Mouse (Mus musculus) midbrain, embryonic 14.5 days (tissue): ENCODE data around the gene Mybpc3. TPM values are rescaled to one million over a fixed set of nuclear protein-coding genes. Genes with fewer than 3 reads are reported as not detected.

Experiments used
- ATAC-seq: fragments of 200-750 bp; cut with Nextera tagmentation; 2 replicates; pipeline ENCODE4 v1.8.0; 2017; ENCODE audit warnings: moderate number of reproducible peaks, moderate library complexity; ENCODE audit not compliant: low FRiP score, low TSS enrichment
- DNase-seq: peaks from one replicate; pipeline ENCODE4 v3.0.0-alpha.2; 2015
- H3K27ac ChIP-seq: fragments of 300-500 bp; sonication (generic); replicated peaks from 2 replicates; pipeline ENCODE4 v1.5.1; 2014; ENCODE audit warnings: mild to moderate bottlenecking, low read depth, low read length, moderate library complexity
- H3K27me3 ChIP-seq: fragments of 300-500 bp; sonication (generic); 2 replicates; pipeline ENCODE4 v1.6.1; 2014; ENCODE audit warnings: low read length, control low read depth, mixed read lengths; ENCODE audit not compliant: control insufficient read depth, insufficient read depth
- H3K36me3 ChIP-seq: fragments of 300-500 bp; sonication (generic); 2 replicates; pipeline ENCODE4 v1.6.1; 2014; ENCODE audit warnings: low read length, control low read depth; ENCODE audit not compliant: control insufficient read depth, insufficient read depth
- H3K4me1 ChIP-seq: fragments of 300-500 bp; sonication (generic); 2 replicates; pipeline ENCODE4 v1.6.1; 2014; ENCODE audit warnings: mild to moderate bottlenecking, antibody characterized with exemption, low read length, control low read depth; ENCODE audit not compliant: control insufficient read depth, insufficient read depth
- H3K4me2 ChIP-seq: fragments of 300-500 bp; sonication (generic); 2 replicates; pipeline ENCODE4 v1.6.1; 2014; ENCODE audit warnings: mild to moderate bottlenecking, low read length, moderate library complexity
- H3K4me3 ChIP-seq: fragments of 300-500 bp; sonication (generic); replicated peaks from 2 replicates; pipeline ENCODE4 v1.5.1; 2014; ENCODE audit warnings: low read depth, low read length
- H3K9ac ChIP-seq: fragments of 300-500 bp; sonication (generic); replicated peaks from 2 replicates; pipeline ENCODE4 v1.6.1; 2014; ENCODE audit warnings: mild to moderate bottlenecking, low read length, moderate library complexity
- H3K9me3 ChIP-seq: fragments of 300-500 bp; sonication (generic); 2 replicates; pipeline ENCODE4 v1.6.1; 2016; ENCODE audit warnings: low read length, control low read depth, mixed read lengths; ENCODE audit not compliant: control insufficient read depth
- WGBS: fragments of 180-500 bp; shearing (Covaris S2); extraction: QIAGEN DNeasy Blood & Tissue Kit; methylation state at CpG from one replicate; pipeline ENCODE4 v1.1.7; 2014; 5-methylcytosine and 5-hydroxymethylcytosine counted together
- polyA plus RNA-seq: library from polyadenylated mRNA; unstranded; fragments of >200 nt; fragmentation: Nextera tagmentation; extraction: Ambion mirVana; gene quantifications from 2 replicates; pipeline ENCODE4 v1.2.1, GENCODE M21; 2014

Mybpc3 gene
- polyA plus RNA-seq, 1 experiment from 2014 or later, result not detected

- no peaks in the 10 kb centered on the region for H3K4me1 ChIP-seq
- H3K27me3 ChIP-seq, result no peaks in the 10 kb centered on the region
- no peaks in the 10 kb centered on the region for H3K36me3 ChIP-seq
- H3K9ac ChIP-seq, result no peak overlapping the region
- no peak overlapping the region for H3K4me2 ChIP-seq
- ATAC-seq (no peak), DNase-seq (no peak)
- 66% methylated on average over 8 of the region's 8 CpGs for WGBS
- no peak overlapping the region for H3K4me3 ChIP-seq
- H3K27ac ChIP-seq, result no peak overlapping the region
- no peaks in the 10 kb centered on the region for H3K9me3 ChIP-seq
Observed at GRCm38 (mm10) chr2:91121497-91121896, 3.6 kb downstream of the Mybpc3 start.

- 79% methylated on average over 6 of the region's 6 CpGs for WGBS
- ATAC-seq, result no peak
- H3K27me3 ChIP-seq, result no peaks in the 10 kb centered on the region
- no peak for DNase-seq
- no peak overlapping the region for H3K9ac ChIP-seq
- H3K9me3 ChIP-seq, result no peaks in the 10 kb centered on the region
- no peaks in the 10 kb centered on the region for H3K36me3 ChIP-seq
- no peak overlapping the region for H3K4me3 ChIP-seq
- H3K4me2 ChIP-seq, result no peak overlapping the region
- no peak overlapping the region for H3K27ac ChIP-seq
- H3K4me1 ChIP-seq, result no peaks in the 10 kb centered on the region
Observed at GRCm38 (mm10) chr2:91123521-91123920, 5.6 kb downstream of the Mybpc3 start.

- DNase-seq (no peak), ATAC-seq (no peak)
- Histone ChIP-seq H3K4me2 (no peak overlapping the region), H3K9ac (no peak overlapping the region), H3K4me1 (no peaks in the 10 kb centered on the region), H3K9me3 (no peaks in the 10 kb centered on the region), H3K27me3 (no peaks in the 10 kb centered on the region), H3K36me3 (no peaks in the 10 kb centered on the region), H3K4me3 (no peak overlapping the region), H3K27ac (no peak overlapping the region)
- 92% methylated on average over 10 of the region's 10 CpGs for WGBS
Observed at GRCm38 (mm10) chr2:91125101-91125500, 7.2 kb downstream of the Mybpc3 start.

- H3K4me1 ChIP-seq, result no peaks in the 10 kb centered on the region
- ATAC-seq (no peak), DNase-seq (no peak)
- no peak overlapping the region for H3K27ac ChIP-seq
- 77% methylated on average over 5 of the region's 5 CpGs for WGBS
- no peaks in the 10 kb centered on the region for H3K9me3 ChIP-seq
- H3K36me3 ChIP-seq, result no peaks in the 10 kb centered on the region
- no peak overlapping the region for H3K4me3 ChIP-seq
- no peak overlapping the region for H3K9ac ChIP-seq
- no peaks in the 10 kb centered on the region for H3K27me3 ChIP-seq
- no peak overlapping the region for H3K4me2 ChIP-seq
Observed at GRCm38 (mm10) chr2:91128761-91129160, 10.8 kb downstream of the Mybpc3 start.

GRCm38 (mm10) chr2:91130126-91130525 lies 12.2 kb downstream of the Mybpc3 start:
- Histone ChIP-seq H3K4me3 (no peak overlapping the region), H3K4me1 (no peaks in the 10 kb centered on the region), H3K27ac (no peak overlapping the region), H3K9ac (no peak overlapping the region), H3K9me3 (no peaks in the 10 kb centered on the region), H3K27me3 (no peaks in the 10 kb centered on the region), H3K4me2 (no peak overlapping the region), H3K36me3 (no peaks in the 10 kb centered on the region)
- WGBS, result 90% methylated on average over 6 of the region's 6 CpGs
- ATAC-seq, result no peak
- DNase-seq, result no peak

- Histone ChIP-seq H3K27me3 (no peaks in the 10 kb centered on the region), H3K9me3 (no peaks in the 10 kb centered on the region), H3K4me2 (no peak overlapping the region), H3K9ac (no peak overlapping the region), H3K27ac (no peak overlapping the region), H3K4me3 (no peak overlapping the region), H3K36me3 (0 out of 2 replicates have a peak, but pooled peaks cover 2% of the 10 kb centered on the region), H3K4me1 (no peaks in the 10 kb centered on the region)
- 91% methylated on average over 15 of the region's 15 CpGs for WGBS
- DNase-seq (no peak), ATAC-seq (no peak)
Observed at GRCm38 (mm10) chr2:91131251-91131650, 13.3 kb downstream of the Mybpc3 start.

GRCm38 (mm10) chr2:91132035-91132434 lies 14.1 kb downstream of the Mybpc3 start:
- H3K4me3 ChIP-seq, result no peak overlapping the region
- H3K27me3 ChIP-seq, result no peaks in the 10 kb centered on the region
- 93% methylated on average over 3 of the region's 3 CpGs for WGBS
- H3K27ac ChIP-seq, result no peak overlapping the region
- H3K9ac ChIP-seq, result no peak overlapping the region
- DNase-seq, result no peak
- peaks cover 10% of the 10 kb centered on the region for H3K36me3 ChIP-seq
- no peak for ATAC-seq
- H3K4me2 ChIP-seq, result no peak overlapping the region
- no peaks in the 10 kb centered on the region for H3K4me1 ChIP-seq
- no peaks in the 10 kb centered on the region for H3K9me3 ChIP-seq

- H3K36me3 ChIP-seq, result peaks cover 56% of the 10 kb centered on the region
- H3K9me3 ChIP-seq, result no peaks in the 10 kb centered on the region
- 88% methylated on average over 11 of the region's 11 CpGs for WGBS
- DNase-seq, result no peak
- H3K27ac ChIP-seq, result no peak overlapping the region
- H3K27me3 ChIP-seq, result no peaks in the 10 kb centered on the region
- no peak overlapping the region for H3K9ac ChIP-seq
- H3K4me3 ChIP-seq, result no peak overlapping the region
- ATAC-seq, result no peak
- H3K4me2 ChIP-seq, result no peak overlapping the region
- no peaks in the 10 kb centered on the region for H3K4me1 ChIP-seq
Observed at GRCm38 (mm10) chr2:91136513-91137412, 18.8 kb downstream of the Mybpc3 start.

GRCm38 (mm10) chr2:91137481-91137880 lies 19.5 kb downstream of the Mybpc3 start:
- Histone ChIP-seq H3K27me3 (no peaks in the 10 kb centered on the region), H3K27ac (no peak overlapping the region), H3K4me3 (no peak overlapping the region), H3K4me2 (no peak overlapping the region), H3K4me1 (no peaks in the 10 kb centered on the region), H3K9me3 (no peaks in the 10 kb centered on the region), H3K36me3 (peaks cover 63% of the 10 kb centered on the region), H3K9ac (no peak overlapping the region)
- ATAC-seq, result no peak
- DNase-seq, result no peak
- WGBS, result 88% methylated on average over 6 of the region's 6 CpGs
